Mouse (Mus musculus) embryo, embryonic 10.5 days (tissue): ENCODE data around the gene Dusp22.

Experiments used
- DNase-seq: peaks from one replicate; pipeline ENCODE4 v3.0.0-alpha.2; 2015; ENCODE audit warnings: low spot score

Gene Dusp22

GRCm38 (mm10) chr13:30659613-30660505 lies at the start of gene Dusp22:
Dusp22 (plus strand) TSS chr13:30659999.
- DNase-seq: peak; percentile 86

DNA sequence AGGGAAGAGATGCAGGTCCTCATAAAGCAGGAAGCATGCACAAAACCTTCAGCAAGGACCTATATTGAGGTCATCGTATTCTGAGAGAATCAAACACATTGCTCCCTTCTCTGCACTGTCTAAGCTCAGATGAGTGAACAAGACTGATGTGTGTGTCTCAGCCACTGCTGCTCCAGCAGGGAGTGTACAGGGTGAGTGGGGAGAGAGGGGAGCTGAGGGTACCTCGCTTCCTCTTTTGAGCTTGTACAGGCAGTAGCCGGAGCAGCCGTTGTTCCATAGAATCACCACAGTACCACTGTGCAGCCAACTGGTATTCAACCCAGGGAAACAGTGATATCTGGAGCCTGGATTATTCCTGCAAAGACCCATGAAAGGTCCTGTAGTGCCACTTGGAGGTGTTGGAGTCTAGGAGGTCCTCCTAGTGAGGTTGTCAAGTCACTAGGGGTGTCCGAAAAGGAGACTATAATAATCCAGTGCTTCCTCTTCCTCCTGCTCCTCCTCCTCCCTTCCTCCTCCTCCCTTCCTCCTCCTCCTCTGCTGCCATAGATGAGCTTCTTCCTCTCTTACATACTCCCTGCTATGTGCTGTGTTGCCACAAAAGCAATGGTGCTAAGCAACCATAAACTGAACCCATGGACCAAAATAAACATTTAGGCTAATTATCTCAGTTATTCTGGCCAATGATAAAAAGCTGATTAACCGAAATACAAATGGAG lies 47.6 kb upstream of the Dusp22 start:
- DNase-seq: no peak

- no peak for DNase-seq
Measured at GRCm38 (mm10) chr13:30619684-30620083, 40.1 kb upstream of the Dusp22 start.

GRCm38 (mm10) chr13:30628195-30629048 lies 31.4 kb upstream of the Dusp22 start:
- DNase-seq: peak; percentile 19

- DNase-seq: no peak
Measured at GRCm38 (mm10) chr13:30629794-30630410, 29.9 kb upstream of the Dusp22 start.

GRCm38 (mm10) chr13:30632998-30633397 lies 26.8 kb upstream of the Dusp22 start:
- DNase-seq: no peak

- no peak for DNase-seq
Measured at GRCm38 (mm10) chr13:30636453-30636852, 23.3 kb upstream of the Dusp22 start.

DNA sequence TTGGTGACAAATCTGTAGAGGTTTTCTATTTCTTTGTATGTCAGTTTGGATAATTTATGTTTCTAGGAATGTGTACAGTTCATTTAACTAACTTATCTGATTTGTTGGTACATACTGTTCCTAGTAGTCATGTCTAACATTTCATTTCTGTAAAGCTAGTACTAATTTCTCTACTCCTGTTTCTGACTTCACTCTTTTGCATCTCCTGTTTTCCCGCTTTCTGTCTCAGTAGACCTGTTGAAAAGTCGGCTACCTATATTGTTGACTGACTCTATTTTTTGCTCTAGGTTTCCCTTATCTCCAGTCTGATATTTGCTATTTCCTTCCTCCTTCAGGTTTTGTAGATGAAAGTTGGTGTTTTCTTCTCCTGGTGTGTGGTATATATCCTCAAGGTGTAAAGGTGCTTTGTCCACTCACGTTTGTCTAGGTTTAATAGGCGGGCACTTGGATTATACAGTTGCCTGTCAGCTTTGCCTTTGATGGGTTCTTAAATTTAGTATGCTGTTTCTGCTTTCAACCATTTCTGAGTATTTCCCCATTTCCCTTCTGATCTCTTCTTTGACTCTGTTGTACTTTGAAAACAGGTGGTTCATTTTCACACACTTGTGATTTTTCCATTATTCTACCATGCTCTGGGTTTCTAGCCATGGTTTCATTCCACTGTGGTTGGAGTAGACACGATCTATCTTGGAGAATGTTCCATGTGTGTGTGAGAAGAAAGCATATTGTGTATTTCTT lies 21.3 kb upstream of the Dusp22 start:
- no peak for DNase-seq

- no peak for DNase-seq
Measured at GRCm38 (mm10) chr13:30642053-30642452, 17.7 kb upstream of the Dusp22 start.

- DNase-seq: no peak
Measured at GRCm38 (mm10) chr13:30648461-30648860, 11.3 kb upstream of the Dusp22 start.

DNA sequence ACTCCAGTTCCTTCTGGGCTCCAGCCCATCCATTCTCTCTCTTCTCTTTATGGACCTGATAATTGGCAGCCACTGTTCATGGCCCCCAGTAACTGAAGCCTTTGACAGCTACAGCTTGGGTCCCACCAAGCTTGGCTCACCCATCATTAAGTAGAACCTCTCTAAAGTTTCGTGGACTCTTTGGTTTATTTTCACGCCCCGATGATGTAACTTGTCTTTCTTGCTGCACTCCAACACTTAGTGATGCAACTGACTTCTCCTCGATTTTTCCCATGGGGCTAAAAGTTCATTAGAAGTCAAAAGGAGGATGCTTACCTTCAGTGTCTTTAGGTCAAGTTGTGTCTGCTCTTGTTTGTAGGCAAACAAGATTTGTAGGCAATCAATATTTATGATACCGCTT lies 10.6 kb upstream of the Dusp22 start:
- no peak for DNase-seq

DNA sequence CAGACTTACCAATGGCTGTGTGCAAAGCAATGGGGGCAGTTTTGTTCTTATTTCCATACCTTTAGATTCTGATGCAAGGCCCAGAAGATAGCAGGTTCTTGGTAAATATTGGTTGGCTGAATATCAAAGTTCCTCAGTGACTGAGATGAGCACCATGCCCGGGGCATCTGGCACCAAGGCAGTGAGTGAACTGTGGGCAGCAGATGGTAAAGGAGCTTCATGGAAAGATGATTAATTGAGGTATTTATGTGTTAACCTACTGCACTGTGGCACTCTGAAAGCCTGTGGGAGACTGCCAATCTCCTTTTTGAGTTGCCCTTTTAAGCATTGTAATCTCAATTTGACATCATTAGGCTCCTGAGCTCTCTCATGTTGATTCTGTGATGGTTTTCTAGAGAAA lies 9.1 kb upstream of the Dusp22 start:
- no peak for DNase-seq

- DNase-seq: peak; percentile 7
Measured at GRCm38 (mm10) chr13:30653051-30653450, 6.7 kb upstream of the Dusp22 start.

GRCm38 (mm10) chr13:30654463-30654862 lies 5.3 kb upstream of the Dusp22 start:
- no peak for DNase-seq

DNA sequence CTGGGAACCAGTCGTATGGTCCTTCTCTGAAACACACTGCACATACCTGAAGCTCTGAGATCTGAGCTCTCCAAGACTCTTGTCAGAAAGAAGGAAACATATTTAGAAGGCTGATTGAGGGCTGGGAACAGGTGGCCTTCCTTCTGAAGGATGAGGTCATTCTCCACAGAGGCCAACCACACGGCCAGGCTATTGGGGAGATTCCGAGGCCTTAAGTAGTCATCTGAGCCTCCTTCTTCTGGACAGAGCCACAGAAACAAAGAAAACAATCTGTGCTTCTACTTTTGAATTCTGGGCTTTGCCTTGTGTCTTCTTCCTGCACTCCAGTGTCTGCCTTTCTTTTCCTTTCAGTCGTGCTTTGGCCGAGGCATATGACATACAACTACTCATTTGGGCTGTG lies 2.9 kb upstream of the Dusp22 start:
- no peak for DNase-seq

DNA sequence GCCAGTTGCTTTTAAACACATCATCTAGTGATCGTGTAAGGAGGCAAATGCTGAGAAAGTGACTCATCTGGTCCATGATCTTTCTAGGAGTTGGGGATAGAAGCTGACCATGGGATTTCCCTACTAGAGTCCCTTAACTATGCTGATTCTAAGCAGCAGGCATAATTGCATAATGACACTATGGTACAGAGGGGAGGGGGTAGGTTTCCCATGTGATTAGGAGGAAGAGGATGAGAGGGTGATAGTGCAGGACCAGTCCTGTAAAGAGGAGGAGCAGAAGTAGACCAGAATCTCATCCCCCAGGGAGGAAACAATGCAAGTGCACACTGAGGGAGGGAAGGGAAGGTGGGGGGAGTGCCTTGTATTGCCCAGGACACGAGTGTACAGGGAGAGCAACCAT lies 2.0 kb upstream of the Dusp22 start:
- DNase-seq: no peak

DNA sequence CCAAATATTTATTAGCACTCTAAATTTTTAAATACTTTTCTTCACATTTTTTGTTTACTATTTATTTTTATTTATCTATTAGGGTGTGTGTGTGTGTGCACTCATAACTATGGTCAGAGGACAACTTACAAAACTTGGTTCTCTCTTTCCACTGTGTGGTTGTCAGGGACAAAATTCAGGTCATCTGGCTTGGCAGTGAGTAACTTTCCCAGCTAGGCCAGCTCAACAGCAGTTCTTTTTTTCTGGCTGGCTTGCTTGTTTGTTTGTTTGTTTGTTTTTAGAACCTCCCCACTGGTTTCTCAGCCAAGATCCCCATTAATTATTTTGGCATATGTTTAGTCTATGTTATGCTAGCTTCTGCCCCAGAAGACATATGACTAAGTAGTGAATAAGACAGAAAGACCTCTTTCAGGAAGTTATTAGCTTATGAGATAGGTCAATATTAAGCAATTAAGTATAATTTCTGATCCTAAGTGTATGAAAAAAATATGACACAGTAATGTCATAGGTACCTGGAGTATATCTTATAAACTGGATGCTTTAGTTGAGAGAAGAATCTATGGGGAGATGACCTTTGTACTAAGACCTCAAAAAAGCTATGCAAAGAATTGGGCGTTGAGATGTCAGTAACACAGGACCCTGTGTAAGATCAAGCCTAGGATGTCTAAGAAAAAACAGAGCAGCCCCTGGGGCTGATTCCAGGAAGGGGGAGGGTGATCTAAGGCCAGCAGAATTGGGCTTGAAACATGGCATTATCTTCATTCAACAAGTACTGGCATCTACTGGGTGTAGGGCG lies 1.4 kb upstream of the Dusp22 start:
- no peak for DNase-seq

GRCm38 (mm10) chr13:30665261-30665660 lies 5.5 kb downstream of the Dusp22 start:
- no peak for DNase-seq

- no peak for DNase-seq
Measured at GRCm38 (mm10) chr13:30666537-30666936, 6.7 kb downstream of the Dusp22 start.

DNA sequence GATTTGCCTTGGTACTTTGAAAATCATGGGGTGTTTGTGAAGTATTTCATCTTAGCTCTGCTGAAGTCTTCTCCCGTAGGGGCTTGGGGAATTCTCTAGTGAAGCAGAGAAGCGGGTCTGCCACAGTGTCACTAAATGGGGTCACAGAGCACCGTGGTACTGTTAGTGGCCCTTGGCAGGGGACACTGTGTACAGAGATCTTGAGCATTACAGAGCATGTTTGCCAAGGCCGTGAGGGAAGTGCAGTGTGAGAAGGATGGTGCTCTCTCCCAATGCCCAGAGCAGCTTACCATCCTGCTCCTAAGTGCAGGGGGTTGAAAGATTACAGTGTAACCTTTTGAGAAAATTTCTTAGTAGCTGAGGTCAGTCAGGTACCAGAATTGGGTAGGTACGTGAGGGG lies 8.5 kb downstream of the Dusp22 start:
- DNase-seq: no peak
